Mouse (Mus musculus): ENCODE data around the gene Esyt1.
"Not testable (repeated sequence)": the region's sequence is repeated elsewhere in the genome, so short reads cannot be mapped to it uniquely, and the experiment has no call there.

Esyt1 gene

DNA sequence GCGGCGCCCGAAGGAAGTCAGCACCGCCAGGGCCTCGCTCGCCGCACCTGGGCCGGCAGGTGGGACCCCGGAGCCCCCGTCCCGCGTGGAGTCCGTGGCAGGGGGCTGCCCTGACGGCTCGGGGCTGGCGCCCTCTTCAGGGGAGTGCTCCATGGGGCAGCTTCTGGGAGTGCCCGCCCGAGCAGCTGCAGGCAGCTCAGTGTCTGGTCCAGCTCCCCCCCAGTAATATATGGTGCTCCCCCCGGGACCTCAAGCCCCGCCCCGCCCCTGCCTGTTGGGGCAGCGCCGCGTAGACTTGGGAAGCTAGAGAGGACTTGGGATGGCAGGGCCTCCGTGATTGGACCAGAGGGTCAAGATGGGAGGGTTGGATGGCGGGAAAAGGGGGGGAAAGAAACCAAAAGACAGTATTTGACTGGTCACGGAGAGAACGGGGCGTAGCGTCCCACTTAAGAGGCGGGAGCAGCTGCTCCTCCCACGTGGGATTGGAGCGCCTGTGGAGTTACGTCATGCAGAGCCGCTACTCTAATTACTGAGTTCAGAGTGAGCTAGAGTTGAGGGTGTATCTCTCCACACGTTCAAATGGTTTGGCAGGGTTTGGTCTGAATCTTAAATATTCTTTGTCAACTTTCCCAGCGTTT, at the start of gene Esyt1:
Gene Esyt1 (minus strand): TSS at position 201 of the 638 bp plus-strand sequence.
- DNase-seq (ENCODE audit: low read depth, low spot score) = peak; percentile 94

DNA sequence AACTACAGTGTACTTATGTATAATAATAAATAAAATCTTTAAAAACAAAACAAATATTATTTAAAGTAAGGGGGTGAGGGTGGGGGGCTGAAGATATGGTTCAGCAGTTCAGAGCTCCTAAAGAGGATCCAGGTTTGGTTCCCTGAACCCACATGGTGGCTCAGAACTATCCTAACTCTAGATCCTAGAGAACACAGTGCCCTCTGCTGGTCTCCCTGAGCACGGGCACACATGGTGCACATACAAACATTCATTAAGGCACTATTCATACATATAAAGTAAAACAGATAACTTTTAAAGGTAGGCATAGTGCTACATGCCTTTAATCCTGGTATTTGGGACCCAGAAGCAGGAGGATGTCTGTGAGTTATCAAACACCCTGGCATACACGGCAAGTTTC, 49.4 kb upstream of the Esyt1 start:
- no peak for DNase-seq (ENCODE audit: low read depth, low spot score)

DNA sequence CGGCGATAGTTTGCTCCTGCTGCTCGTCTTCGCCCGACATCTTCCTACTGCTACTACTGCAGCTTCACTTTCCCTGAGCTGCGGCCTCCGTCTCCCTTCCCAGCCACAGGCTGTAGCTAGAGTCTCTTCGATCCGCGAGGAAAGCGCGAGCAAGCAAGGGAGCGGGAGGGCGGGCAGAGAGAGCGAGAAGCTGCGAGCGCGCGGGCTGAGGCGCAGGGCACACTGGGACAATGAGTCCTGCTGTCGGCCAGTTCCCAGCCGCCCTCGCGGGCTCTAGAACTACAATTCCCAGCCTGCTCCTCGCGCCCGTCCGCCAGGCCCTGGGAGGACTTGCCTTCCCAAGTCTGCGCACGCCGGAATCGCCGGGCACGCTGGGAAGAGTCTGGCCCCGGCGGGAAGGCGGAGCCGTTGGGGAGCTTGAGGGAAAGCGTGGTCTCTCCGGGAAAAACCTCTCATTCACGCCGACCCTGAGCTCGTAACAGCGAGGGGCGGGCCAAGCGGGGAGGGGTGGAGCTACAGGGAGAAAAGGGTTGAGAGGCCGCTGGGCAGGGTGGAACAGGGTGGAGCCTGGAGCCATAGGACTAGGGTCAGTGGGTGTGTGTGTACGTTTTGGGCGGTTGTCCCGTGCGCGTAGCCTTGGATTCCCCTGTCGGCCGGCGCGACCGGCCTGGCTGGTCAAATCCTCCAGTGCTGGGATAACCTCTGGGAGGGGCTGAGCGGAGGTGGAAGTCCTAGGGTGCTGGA, 40.3 kb upstream of the Esyt1 start, which contains the start of gene Pa2g4:
Gene Pa2g4 (minus strand): TSS at position 200 of the 744 bp plus-strand sequence.
- DNase-seq (ENCODE audit: low read depth, low spot score) = peak; percentile 99

DNA sequence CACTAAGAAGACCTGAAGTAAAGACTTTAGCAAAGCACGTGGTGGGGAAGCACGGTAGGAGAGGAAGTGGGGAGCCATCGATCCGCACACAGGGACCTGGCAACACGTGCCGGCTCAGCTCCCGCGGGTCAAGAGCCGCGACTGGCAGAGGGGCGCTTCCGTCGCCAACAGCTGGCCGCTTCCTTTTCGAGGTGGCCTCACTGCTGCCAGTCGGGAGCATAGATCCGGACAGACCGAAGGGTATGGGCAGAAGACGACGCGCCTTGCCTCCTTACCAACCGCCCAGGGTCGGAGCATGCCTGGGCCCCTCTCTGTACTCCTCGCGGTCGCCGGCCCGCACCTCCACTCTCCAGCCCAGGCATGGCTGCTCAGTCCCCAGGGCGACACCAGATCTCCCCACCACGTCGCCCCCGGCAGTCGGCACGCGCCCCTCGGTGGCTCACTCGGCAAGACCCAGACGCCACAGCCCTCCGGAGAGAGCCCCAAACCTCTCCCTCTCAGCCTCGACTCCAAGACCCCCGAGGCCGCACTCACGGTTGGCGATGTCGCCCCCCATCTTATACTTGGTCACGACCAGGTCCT, 39.6 kb upstream of the Esyt1 start:
- no peak for DNase-seq (ENCODE audit: low read depth, low spot score)

DNA sequence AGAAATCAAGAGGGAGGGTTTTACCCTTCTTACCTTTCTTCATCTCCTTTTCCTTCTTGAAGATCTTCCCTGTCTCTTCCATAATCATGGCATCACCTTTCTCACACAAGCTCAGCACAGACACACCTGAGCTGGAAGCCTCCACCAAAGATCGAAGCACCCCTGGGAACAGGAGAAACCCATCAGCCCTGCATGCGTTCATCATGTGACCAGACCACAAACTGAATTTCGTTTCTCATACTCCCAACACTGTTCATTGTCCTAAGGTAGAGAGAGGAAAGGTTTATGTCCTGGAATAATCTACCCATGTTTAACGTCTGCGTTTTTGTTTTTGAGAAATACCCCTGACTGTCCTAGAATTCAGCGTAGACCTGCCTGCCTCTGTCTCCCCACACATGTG, 37.9 kb upstream of the Esyt1 start:
- no peak for DNase-seq (ENCODE audit: low read depth, low spot score)

DNA sequence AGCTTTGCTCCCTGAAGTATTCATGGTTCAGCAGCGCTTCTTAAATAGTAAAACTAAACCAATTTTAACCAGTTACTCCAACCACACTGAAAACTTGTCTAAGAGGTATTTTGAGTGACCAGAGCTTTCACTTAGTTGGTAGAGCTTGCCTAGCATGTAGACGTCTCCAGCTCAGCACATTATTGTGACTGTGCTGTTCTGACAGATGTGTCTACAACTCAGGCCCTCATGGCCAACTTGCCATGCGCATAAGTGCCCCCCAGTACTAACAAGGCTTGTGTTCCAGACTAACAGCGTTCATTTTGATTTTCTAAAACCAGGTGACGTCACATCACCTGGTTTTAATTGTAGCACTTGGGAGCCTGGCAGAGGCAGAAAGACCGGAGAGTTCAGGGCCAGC, 31.3 kb upstream of the Esyt1 start:
- DNase-seq (ENCODE audit: low read depth, low spot score) = no peak

DNA sequence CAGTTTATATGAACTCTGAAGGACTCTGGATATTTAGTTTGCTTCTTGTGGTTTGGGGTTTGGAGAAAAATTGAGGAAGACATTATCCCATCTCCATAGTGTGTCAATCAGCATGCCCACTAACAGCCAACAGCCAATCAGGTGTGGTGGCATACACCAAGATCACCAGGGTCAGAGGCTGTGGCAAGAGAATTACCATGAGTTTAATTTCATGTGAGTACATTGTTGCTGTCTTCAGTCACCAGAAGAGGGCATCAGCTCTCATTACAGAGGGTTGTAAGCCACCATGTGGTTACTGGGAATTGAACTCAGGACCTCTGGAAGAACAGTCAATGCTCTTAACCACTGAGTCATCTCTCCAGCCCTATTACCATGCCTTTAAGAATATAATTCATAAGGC, 30.6 kb upstream of the Esyt1 start:
- no peak for DNase-seq (ENCODE audit: low read depth, low spot score)

DNA sequence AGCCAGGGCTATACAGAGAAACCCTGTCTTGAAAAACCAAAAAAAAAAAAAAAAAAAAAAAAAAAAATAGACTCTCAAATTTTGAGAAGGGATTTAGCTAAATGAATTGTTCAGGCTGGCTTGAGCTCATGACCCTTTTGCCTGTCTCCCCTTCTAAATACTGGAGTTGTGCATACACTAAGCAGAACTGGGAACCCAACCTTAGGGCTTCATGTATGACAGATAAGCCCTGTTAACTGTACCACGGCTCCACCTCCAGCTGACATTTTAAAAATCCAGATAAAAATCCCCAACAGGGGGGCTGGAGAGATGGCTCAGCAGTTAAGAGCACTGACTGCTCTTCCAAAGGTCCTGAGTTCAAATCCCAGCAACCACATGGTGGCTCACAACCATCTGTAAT, 29.9 kb upstream of the Esyt1 start:
- not testable (repeated sequence) for DNase-seq (ENCODE audit: low read depth, low spot score)

DNA sequence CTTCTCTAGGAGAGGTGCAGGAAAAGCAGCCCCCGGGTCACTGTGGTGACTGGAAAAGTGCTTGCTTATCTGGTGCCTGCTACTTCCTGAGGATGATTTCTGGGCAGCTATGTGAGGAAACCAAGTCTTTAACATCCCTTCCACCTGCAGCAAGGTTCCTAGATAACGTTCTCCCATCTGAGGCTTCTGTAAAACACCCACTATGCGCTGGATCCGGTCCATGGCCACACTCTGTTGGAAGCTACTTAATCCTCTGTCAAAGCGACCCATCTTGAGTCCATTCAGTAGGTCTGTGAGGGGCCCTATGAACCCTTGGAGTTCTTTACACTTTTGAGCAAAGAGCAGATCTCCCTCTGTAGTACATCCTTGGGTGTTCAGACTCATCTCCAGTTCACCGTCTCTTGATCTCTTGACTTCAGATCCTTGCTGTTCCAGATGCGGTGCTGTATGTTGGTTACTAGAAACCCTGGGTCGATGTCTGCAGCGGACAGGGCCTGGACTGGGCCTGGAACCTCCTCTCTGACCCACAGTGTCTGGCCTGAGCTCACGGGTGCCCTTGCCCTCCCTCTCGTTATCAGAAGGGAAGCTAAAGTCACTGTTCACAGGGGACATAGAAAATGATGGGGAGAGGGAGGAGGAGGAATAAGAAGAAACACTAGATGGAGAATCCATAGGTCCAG, 24.6 kb upstream of the Esyt1 start:
- not testable (repeated sequence) for DNase-seq (ENCODE audit: low read depth, low spot score)

DNA sequence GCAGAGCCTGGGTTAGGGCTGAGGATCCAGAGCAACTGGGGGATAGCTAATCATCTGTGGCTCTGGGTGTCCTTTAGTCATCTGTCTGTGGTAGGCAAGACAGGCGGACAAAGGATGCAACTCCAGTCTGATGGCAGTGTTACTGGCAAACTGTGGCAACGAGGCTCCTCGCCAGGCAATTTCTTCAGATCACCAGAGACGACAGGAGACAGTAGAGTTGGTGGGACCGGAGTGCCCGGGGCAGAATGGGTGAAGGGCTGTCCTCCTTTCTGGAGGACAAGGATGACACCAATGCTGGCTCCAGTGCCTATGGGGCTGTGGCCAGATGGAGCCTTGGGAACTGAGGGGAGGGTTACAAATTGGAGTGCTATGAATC, 24.0 kb upstream of the Esyt1 start:
- DNase-seq (ENCODE audit: low read depth, low spot score) = not testable (repeated sequence)

DNA sequence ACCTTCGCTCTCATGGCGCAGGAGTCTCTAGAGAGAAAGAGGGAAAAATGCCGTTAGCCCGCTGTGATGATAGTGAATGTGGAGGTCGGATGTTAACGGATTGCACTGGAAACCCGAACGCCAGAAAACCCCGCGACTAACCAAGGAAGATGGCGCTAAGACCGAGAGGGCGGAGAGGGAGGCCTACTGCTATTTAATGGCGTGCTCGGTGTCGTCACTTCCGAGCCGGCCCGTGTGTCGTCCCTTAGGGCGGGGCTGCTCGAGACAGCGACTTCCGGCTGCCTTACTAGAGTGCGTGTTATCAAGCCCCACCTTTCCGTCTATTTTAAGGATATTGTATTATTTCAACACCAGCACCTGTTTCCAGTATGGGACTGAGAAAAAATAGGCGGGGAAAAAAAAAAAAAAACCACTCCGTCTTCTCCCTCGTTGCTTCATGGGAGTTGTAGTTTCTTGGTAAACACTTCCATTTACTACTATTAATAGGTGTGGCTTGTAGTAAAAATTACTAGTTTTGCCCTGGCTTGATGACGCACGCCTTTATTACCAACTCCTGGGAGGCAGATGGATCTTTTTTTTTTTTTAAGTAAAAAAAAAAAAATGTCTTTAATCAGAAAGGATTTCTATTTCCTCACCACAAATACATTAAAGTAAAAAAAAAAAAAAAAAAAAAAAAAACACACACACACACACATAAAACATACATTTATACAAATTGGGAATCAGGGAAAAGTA, 23.4 kb upstream of the Esyt1 start, which contains the start of gene Rpl41:
Gene Rpl41 (minus strand): TSS at position 359 of the 735 bp plus-strand sequence.
- peak; percentile 91 for DNase-seq (ENCODE audit: low read depth, low spot score)

DNA sequence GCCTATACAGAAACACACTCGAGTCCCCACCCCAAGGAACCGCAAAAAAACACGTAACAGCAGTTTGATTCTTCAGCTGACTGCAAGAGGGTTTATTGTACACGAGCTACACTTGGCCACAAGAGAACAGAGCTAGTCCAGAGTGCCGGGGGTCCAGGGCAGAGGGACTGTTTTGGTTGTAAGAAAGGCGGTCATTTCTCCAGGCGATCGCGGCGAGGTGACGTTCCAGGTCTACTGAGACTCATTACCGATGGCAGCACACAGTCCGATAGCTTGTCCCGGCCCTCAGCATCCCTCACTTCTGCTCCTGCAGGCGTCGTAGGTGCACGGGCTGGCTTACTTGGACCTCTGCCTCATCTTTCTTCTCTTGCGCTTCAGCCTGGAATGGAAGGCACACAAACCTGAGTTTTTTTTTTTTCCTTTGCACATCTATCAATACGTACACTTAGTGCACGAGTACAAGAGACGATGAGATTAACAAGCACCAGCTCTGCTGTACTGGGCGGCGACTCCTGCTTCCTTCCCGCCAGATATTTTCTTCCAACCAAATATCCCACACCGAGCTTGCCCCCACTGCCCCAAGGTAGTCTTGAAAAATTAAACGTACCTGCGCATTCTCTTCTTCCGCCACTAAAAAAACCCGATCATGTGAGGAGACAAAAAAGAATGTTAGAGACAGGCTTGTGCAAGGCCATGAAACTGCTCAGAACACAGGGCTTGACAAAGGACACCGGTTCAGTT, 22.6 kb upstream of the Esyt1 start:
- DNase-seq (ENCODE audit: low read depth, low spot score) = not testable (repeated sequence)

DNA sequence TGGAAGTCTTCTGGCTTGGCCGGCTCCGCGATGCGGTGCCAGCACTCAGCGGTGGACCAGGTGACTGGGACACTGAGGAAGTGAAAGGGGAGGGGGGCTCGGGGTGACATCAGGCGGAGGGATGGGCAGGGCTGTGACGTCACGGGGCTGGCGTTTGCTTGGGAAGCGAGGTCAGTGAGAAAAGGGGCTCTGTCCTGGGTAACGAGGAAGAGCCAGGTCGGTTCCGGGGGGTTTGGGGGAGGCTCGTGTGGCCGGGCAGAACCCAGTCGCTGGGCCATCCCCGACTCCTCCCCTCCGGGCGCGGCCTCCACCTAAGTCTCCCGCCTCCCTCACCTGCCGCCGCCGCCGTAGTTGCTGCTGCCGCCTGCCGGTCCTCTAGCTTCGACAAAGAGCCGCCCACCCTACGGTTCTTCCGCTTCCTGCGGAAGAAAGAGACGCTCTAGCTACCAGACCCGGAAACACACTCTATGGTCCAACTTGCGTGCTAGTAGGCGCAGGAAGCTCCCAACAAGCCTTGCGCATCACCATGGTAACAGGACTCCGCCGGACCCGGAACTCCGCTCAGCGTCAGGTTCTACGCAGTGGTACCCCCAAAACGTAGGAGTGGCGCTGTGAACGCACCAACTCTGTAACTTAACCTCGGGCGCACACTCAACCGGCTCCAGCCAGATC, 21.8 kb upstream of the Esyt1 start, which contains the start of gene Zc3h10:
Gene Zc3h10 (minus strand): TSS at position 414 of the 672 bp plus-strand sequence.
- DNase-seq (ENCODE audit: low read depth, low spot score) = peak; percentile 91

DNA sequence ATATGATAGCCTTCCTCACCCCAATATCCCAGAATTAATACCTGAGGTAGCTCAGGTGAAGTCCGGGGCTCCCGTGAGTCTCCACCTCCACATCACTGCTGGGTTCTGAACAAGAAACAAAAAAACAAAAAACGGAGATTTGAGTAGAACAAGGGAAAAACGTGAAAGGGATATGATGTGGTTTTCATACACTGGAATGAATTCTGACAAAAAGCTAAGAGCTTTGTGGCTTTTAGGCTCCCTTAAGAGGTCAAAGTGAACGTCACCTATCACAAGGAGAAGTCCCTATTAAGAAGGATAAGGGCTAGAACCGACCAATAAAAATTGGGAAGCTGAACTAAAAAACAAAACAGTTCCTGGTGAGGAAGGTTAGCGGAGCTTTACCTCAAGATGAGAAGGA, 21.1 kb upstream of the Esyt1 start:
- DNase-seq (ENCODE audit: low read depth, low spot score) = no peak

DNA sequence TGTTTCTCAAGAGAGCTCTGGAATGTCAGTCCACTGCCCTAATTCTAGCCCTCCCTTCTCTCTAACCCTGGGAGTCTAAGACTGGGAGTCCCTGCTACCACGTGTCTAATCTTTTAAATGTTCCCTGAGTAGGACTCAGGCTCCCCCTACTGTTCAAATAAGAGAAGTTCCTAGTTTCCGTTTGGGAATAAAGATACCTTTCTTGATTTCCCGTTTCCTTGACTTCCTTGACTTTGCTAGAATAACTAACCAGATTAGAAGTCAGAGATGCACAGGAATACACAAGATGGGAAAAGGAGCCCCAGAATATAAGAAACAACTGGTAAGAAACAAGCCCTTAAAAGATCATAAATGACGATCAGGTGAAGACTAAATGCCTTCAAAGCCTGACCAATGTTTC, 20.7 kb upstream of the Esyt1 start:
- DNase-seq (ENCODE audit: low read depth, low spot score) = no peak

DNA sequence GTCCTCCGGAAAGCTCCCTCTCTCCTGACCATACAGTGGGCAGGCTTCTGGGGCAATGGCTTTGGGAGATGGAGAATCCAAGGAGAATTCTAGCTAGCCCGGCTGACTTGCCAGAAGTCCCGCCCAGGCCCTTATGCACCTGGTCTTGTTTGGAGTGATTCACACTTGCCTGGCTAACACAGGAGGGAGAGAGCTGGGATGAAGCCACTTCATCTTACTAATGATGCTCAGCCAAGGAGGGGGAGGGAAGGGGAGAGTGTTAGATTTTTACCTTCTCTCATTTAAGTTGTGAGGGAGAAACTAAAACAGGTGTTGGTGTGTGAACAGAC, 19.9 kb upstream of the Esyt1 start:
- no peak for DNase-seq (ENCODE audit: low read depth, low spot score)

DNA sequence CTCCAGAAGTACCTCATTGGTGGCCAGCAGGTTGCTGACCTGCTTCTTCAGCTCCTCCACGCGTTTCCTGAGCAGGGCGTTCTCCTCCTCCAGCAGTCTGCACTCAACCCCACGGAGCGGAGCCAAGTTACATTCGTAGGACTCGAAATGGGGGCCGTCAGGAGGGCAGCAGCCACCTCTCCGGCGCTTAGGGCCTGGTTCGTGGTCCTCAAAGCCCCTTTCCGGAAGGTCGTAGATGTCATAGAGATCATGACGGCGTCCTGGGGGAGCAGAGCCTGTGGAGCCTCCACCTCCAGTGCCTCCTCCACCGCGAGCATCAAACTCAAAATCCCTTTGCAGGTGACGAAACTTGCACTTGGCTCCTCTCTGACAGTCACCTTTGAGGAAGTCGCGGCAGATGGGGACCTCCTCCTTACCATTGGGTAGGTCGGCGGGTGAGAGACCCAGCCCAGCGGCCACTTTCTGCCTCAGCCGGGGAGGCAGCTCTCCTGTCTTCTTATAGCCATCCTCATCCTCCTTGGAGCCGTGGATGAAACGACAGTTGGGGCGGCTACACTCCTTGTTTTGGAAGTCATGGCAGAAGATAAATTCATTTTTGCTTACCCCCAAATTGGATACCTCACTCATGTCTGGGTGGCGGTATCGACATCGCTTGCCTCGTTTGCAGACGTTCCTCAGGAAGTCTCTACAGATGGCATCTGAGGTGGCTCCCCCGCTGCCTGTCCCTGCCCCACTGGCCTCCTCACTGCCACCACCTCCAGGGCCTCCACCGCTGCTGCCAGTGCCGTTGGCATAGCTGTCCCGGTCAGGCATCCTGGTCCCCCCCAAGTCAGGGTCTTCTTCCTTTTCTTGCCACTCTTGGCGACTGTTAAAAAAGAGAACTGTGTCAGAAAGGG, 19.3 kb upstream of the Esyt1 start:
- no peak for DNase-seq (ENCODE audit: low read depth, low spot score)

DNA sequence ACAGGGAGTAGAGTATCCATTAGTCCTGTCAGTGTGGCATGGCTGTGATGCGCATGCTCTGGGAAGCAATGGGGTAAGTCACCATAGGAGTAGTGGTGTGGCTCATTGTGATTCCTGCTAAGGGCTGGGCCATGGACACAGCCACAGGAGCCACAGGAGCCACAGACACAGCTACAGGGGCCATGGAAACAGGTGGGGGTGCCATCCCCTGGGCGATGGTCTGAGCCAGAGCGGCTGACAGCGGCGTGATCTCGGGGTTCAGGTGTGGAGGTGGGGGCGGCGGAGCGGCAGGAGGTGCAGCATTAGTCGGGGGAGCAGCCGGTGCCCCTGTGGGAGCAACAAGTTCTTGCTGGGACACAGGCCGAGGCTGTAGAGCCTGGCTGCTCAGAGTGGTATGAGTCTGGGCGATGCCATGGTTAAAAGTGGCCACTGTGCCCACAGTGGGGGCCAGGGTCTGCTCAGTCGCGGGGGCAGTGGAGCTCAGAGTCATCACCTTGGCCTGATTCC, 18.5 kb upstream of the Esyt1 start:
- no peak for DNase-seq (ENCODE audit: low read depth, low spot score)

DNA sequence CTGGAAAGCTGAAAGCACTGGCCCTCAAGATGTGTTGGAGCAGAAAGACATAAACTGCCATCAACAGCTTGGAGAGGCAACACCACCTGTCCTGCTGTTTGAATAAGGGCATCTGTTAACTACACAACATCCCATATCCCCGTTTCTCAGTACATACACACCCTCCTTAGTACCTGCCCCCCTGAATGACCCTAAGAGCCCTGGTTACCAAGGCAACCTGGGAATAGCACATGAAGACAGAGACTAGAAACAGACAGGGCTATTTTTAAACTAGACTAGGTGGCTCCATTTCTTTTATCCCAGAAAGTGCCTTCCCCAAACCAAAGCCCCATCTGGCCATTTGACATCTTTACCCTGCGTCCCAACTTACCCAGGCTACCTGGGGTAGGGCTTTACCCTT, 17.4 kb upstream of the Esyt1 start:
- no peak for DNase-seq (ENCODE audit: low read depth, low spot score)

Measured in embryo, embryonic 11.5 days (tissue).